Mouse (Mus musculus): Measurements from ENCODE around the gene Snrpd3. TPM values are rescaled to one million over a fixed set of nuclear protein-coding genes. Genes with fewer than 3 reads are reported as not detected.

Snrpd3 gene
- total RNA-seq, 2 experiments from 2014 or later = 66.6 TPM

- DNase-seq (ENCODE audit: low spot score in 2 of 2) = no peak
Measured at GRCm38 (mm10) chr10:75534216-75534615, 16.9 kb downstream of the Snrpd3 start.

- no peak for DNase-seq (ENCODE audit: low spot score in 2 of 2)
Measured at GRCm38 (mm10) chr10:75534934-75535333, 17.6 kb downstream of the Snrpd3 start.

GRCm38 (mm10) chr10:75535423-75535822, 18.1 kb downstream of the Snrpd3 start:
- DNase-seq (ENCODE audit: low spot score in 2 of 2) = no peak

GRCm38 (mm10) chr10:75536123-75536522, 18.8 kb downstream of the Snrpd3 start:
- DNase-seq (ENCODE audit: low spot score in 2 of 2) = no peak

GRCm38 (mm10) chr10:75547901-75548300, 30.6 kb downstream of the Snrpd3 start:
- no peak for DNase-seq (ENCODE audit: low spot score in 2 of 2)

- no peak for DNase-seq (ENCODE audit: low spot score in 2 of 2)
Measured at GRCm38 (mm10) chr10:75548486-75548885, 31.1 kb downstream of the Snrpd3 start.

GRCm38 (mm10) chr10:75549886-75550285, 32.5 kb downstream of the Snrpd3 start:
- DNase-seq (ENCODE audit: low spot score in 2 of 2) = no peak

GRCm38 (mm10) chr10:75551175-75551574, 33.8 kb downstream of the Snrpd3 start:
- no peak for DNase-seq (ENCODE audit: low spot score in 2 of 2)

GRCm38 (mm10) chr10:75552106-75552505, 34.8 kb downstream of the Snrpd3 start:
- DNase-seq (ENCODE audit: low spot score in 2 of 2) = no peak

- DNase-seq (ENCODE audit: low spot score in 2 of 2) = no peak
Measured at GRCm38 (mm10) chr10:75552701-75553450, 35.5 kb downstream of the Snrpd3 start.

- DNase-seq (ENCODE audit: low spot score in 2 of 2) = no peak
Measured at GRCm38 (mm10) chr10:75554090-75554489, 36.7 kb downstream of the Snrpd3 start.

- no peak for DNase-seq (ENCODE audit: low spot score in 2 of 2)
Measured at GRCm38 (mm10) chr10:75555557-75555956, 38.2 kb downstream of the Snrpd3 start.

- peak; percentile 53 to 66 for DNase-seq (ENCODE audit: low spot score in 2 of 2)
Measured at GRCm38 (mm10) chr10:75556026-75556425, 38.7 kb downstream of the Snrpd3 start.

- DNase-seq (ENCODE audit: low spot score in 2 of 2) = peak; percentile 34 to 36
Measured at GRCm38 (mm10) chr10:75558515-75558914, 41.2 kb downstream of the Snrpd3 start.

GRCm38 (mm10) chr10:75559041-75559675, 41.8 kb downstream of the Snrpd3 start:
- no peak for DNase-seq (ENCODE audit: low spot score in 2 of 2)

GRCm38 (mm10) chr10:75559676-75560548, 42.6 kb downstream of the Snrpd3 start, which contains the start of gene Lrrc75b:
Gene Lrrc75b (minus strand): TSS chr10:75560330.
- peak; percentile 34 to 47 for DNase-seq (ENCODE audit: low spot score in 2 of 2)

- DNase-seq (ENCODE audit: low spot score in 2 of 2) = no peak
Measured at GRCm38 (mm10) chr10:75560549-75560899, 43.2 kb downstream of the Snrpd3 start.

- no peak for DNase-seq (ENCODE audit: low spot score in 2 of 2)
Measured at GRCm38 (mm10) chr10:75561071-75561654, 43.8 kb downstream of the Snrpd3 start, which contains the start of gene Ggt1. Gene Ggt1 (plus strand): TSS chr10:75561604.

GRCm38 (mm10) chr10:75562596-75562995, 45.2 kb downstream of the Snrpd3 start:
- DNase-seq (ENCODE audit: low spot score in 2 of 2) = no peak

- no peak for DNase-seq (ENCODE audit: low spot score in 2 of 2)
Measured at GRCm38 (mm10) chr10:75564687-75565265, 47.4 kb downstream of the Snrpd3 start.

- DNase-seq (ENCODE audit: low spot score in 2 of 2) = no peak
Measured at GRCm38 (mm10) chr10:75565436-75565835, 48.1 kb downstream of the Snrpd3 start.
